Comparison of ENCODE assay signal across 25 mouse cellular contexts in the genomic region with DNA sequence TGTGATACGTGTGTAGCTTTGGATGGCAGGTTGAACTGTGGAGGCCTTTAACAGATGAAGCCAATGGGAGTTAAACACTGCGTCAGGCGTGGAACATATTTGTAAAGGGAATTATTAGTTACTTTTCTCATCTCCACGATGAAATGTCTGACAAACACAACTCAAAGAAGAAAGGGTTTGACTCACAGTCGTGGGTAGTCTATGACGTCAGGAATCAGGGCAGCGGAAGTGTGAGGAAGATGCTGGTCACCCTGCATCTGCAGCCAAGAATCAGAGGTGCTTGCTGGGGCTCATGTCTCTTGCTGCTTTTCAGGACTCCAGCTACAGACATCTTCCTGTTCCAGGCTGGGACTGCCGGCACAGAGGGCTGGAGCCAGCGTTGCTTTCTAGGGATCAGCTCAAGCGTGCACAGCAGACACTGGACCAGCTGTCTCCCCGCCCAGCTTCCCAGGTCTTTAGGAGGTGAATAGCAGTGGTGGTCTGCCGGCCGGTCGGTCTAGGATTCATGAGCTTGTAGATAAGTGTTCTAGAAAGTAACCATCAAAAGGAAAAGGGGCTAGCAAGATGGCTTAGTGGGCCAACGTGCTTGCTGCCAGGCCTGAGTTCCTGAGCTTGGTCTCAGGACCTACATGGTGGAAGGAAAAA. TPM values are rescaled to one million over a fixed set of nuclear protein-coding genes. Genes with fewer than 3 reads are reported as not detected.
DNase-seq lines count a peak whose midpoint lies in the region; ATAC-seq and TF ChIP-seq lines count a peak whose summit lies in the region.
"Had no signal": no experiment of that assay in that cellular context is flagged by ENCODE, and none has a peak within 500 bp of the region (broad histone marks: within the 10 kb centered on the region; RNA-seq: fewer than 3 reads in every experiment).

No protein-coding gene starts in this region.

- H3ac ChIP-seq in myocyte (ENCODE audit: control insufficient read depth, insufficient read length), result no peak overlapping the region

- H3K4me1 ChIP-seq in forebrain, embryonic 10.5 days, result peaks cover 29% of the 10 kb centered on the region
- H3K4me1 ChIP-seq in forebrain, embryonic 13.5 days, result peaks cover 4% of the 10 kb centered on the region
- H3K4me1 ChIP-seq: forebrain, embryonic 15.5 days had no signal

- DNase-seq in forebrain, embryonic 10.5 days (ENCODE audit: extremely low spot score, low spot score), result no peak
- DNase-seq in 3T3-L1 (ENCODE audit: low read depth, low spot score) (peak; percentile 63), NIH3T3 (ENCODE audit: low read depth) (peak; percentile 53)
- DNase-seq in layer of hippocampus, adult 9-11 months, result no peak
- DNase-seq: adrenal gland, adult 2 months; adrenal gland, postnatal 14 days; cerebellum, adult 11-12 months; cerebellum, adult 8-10 months; cerebellum, postnatal 36 days; embryo, embryonic 11 days; gastrocnemius, postnatal 36 days; heart, postnatal 10 days; heart, postnatal 36 days; kidney, adult 2 months had no signal

- no peaks in the 10 kb centered on the region for H3K27me3 ChIP-seq in forebrain, embryonic 10.5 days (ENCODE audit: poor library complexity, severe bottlenecking)
- H3K27me3 ChIP-seq in forebrain, embryonic 13.5 days, result no peaks in the 10 kb centered on the region
- no peaks in the 10 kb centered on the region for H3K27me3 ChIP-seq in myocyte (ENCODE audit: control insufficient read depth, insufficient read depth, insufficient read length)
- H3K27me3 ChIP-seq: forebrain, embryonic 15.5 days; heart, embryonic 12.5 days; heart, embryonic 15.5 days; hindbrain, embryonic 15.5 days; Patski had no signal

- ATAC-seq in forebrain, embryonic 13.5 days, result no peak
- ATAC-seq in activated CD4-positive, CD25-positive, alpha-beta regulatory T cell, adult 4 months, result no peak
- ATAC-seq: CD4-positive, CD25-positive, alpha-beta regulatory T cell, adult 4 months; forebrain, embryonic 15.5 days; intestine, postnatal 0 days; Patski had no signal

- no peak overlapping the region for H3K4me2 ChIP-seq in forebrain, embryonic 13.5 days
- peak overlapping the region; percentile 73 for H3K4me2 ChIP-seq in myocyte (ENCODE audit: low read depth)
- H3K4me2 ChIP-seq: forebrain, embryonic 15.5 days; heart, embryonic 12.5 days; heart, embryonic 15.5 days; hindbrain, embryonic 15.5 days had no signal

- H3K9me3 ChIP-seq in forebrain, embryonic 10.5 days, result no peaks in the 10 kb centered on the region
- no peaks in the 10 kb centered on the region for H3K9me3 ChIP-seq in forebrain, embryonic 13.5 days (replicated peaks)
- H3K9me3 ChIP-seq: forebrain, embryonic 15.5 days; heart, embryonic 12.5 days; heart, embryonic 15.5 days; hindbrain, embryonic 10.5 days; hindbrain, embryonic 15.5 days had no signal

- 0 out of 2 replicates have a peak overlapping the region, but pooled peaks have one; percentile 9 for H3K27ac ChIP-seq in forebrain, embryonic 10.5 days
- H3K27ac ChIP-seq in forebrain, embryonic 13.5 days, result no peak overlapping the region
- H3K27ac ChIP-seq: forebrain, embryonic 15.5 days; heart, embryonic 15.5 days; hindbrain, embryonic 10.5 days; hindbrain, embryonic 15.5 days had no signal

- no peak for TF ChIP-seq POLR2A in myocyte (IDR thresholded peaks at IDR 0.05; ENCODE audit: insufficient read length, low read depth)

- no peak overlapping the region for H3K4me3 ChIP-seq in forebrain, embryonic 10.5 days
- no peak overlapping the region for H3K4me3 ChIP-seq in forebrain, embryonic 13.5 days
- no peak overlapping the region for H3K4me3 ChIP-seq in myocyte
- H3K4me3 ChIP-seq: forebrain, embryonic 15.5 days; heart, embryonic 12.5 days; heart, embryonic 15.5 days; hindbrain, embryonic 10.5 days; hindbrain, embryonic 15.5 days had no signal

- H3K79me2 ChIP-seq in myocyte (ENCODE audit: control insufficient read depth, insufficient read depth), result no peaks in the 10 kb centered on the region

- no peak overlapping the region for H3K9ac ChIP-seq in forebrain, embryonic 13.5 days
- H3K9ac ChIP-seq: forebrain, embryonic 15.5 days; heart, embryonic 12.5 days; heart, embryonic 15.5 days; hindbrain, embryonic 15.5 days had no signal

- WGBS in forebrain, embryonic 10.5 days, result 91% methylated on average over 15 of the region's 15 CpGs
- 81% methylated on average over 15 of the region's 15 CpGs for WGBS in forebrain, embryonic 13.5 days

- peaks cover 60% of the 10 kb centered on the region for H3K36me3 ChIP-seq in forebrain, embryonic 10.5 days (replicated peaks)
- H3K36me3 ChIP-seq in forebrain, embryonic 13.5 days (ENCODE audit: poor library complexity, severe bottlenecking), result no peaks in the 10 kb centered on the region
- H3K36me3 ChIP-seq in myocyte (ENCODE audit: control insufficient read depth, insufficient read depth), result no peaks in the 10 kb centered on the region
- H3K36me3 ChIP-seq: forebrain, embryonic 15.5 days; heart, embryonic 15.5 days; hindbrain, embryonic 15.5 days had no signal

TF ChIP-seq in myocyte, 11 proteins besides CTCF, POLR2A, EP300 and RAD21:
- TF ChIP-seq MYOG (IDR thresholded peaks at IDR 0.05; ENCODE audit: control insufficient read depth in 1 of 3, insufficient read depth in 1 of 3, insufficient read length in 2 of 3, low read depth in 2 of 3), result peak in 2 of 3 experiments; percentile 5 to 56
- TF ChIP-seq TCF3 (IDR thresholded peaks at IDR 0.05; ENCODE audit: insufficient read length, low read depth), result no peak
- TF ChIP-seq MYOD1 (IDR thresholded peaks at IDR 0.05; ENCODE audit: control insufficient read depth in 1 of 3, insufficient read length in 2 of 3, low read depth in 2 of 3), result peak in 1 of 3 experiments; percentile 42
- no peak for TF ChIP-seq MAX (IDR thresholded peaks at IDR 0.05; ENCODE audit: low read depth)

RNA-seq across cellular contexts. Expression of a gene that starts 32.8 kb away (rescaled TPM):
- 10.1 and 11.5 TPM in 2 replicates for polyA plus RNA-seq in forebrain, embryonic 10.5 days (2016; fragmentation: Nextera tagmentation; extraction: Ambion mirVana)
- 0.43 and 0.74 TPM in 2 replicates for polyA plus RNA-seq in forebrain, embryonic 13.5 days (2015; fragmentation: Nextera tagmentation; extraction: Ambion mirVana)
- polyA plus RNA-seq in myocyte (2012; fragmentation: generic; extraction: Trizol), result 0.06 TPM
- not detected for polyA plus RNA-seq in activated CD4-positive, CD25-positive, alpha-beta regulatory T cell, adult 4 months (2017; shearing (Covaris generic))

Comparison
In these comparisons a context has a peak if more than half of its experiments do, and no peak if none do; other contexts are left out.
1. DNase-seq: peak in 3T3-L1 (single experiment) and NIH3T3 (single experiment); none in forebrain, embryonic 10.5 days (single experiment) and layer of hippocampus, adult 9-11 months (single experiment).